Mouse (Mus musculus): ENCODE measurements around the gene Snx4.

DNA sequence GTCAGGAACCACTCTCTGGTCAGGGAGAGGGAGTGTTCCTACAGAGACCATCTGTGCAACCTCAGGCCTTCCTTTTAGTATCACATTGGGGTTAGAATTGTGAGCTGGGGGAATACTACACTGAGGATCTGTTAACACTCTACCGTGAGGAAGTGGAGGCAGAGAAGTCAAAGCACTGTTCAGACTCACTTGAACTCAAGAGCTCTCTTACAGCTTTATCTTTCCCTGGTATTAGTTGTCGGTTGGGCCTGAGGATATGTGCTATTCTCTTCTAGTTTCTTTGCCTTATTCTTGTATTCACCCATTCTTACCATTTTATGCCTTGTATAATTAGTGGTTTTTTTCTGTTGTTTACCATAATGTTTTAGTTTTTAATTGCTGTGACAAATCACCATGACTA, 7.3 kb downstream of the Snx4 start:
- TF ChIP-seq EP300 (IDR thresholded peaks at IDR 0.05; ENCODE audit: low read depth), result no peak
- TF ChIP-seq CTCF (IDR thresholded peaks at IDR 0.05; ENCODE audit: low read depth), result no peak
